Mouse (Mus musculus): ENCODE results near the gene Mageb1.

The Mageb1 gene

GRCm38 (mm10) chrX:92016233-92016632, at the start of gene Mageb1:
Gene Mageb1, minus strand, starts transcription at chrX:92016333.
- in situ Hi-C loops (cut with MboI, MseI) = loop anchor here (5.0 kb wide), 1 partner anchor 689 kb away; no protein-coding TSS in a partner anchor

Measured in regulatory T cell (primary cell).